Mouse (Mus musculus): ENCODE measurements at regions not wholly inside any gene's neighbourhood (a gene's known extent, or its start where the extent isn't known, plus 50 kb on each side); places are given as distances from the start of the nearest gene placed in this dataset.

DNA sequence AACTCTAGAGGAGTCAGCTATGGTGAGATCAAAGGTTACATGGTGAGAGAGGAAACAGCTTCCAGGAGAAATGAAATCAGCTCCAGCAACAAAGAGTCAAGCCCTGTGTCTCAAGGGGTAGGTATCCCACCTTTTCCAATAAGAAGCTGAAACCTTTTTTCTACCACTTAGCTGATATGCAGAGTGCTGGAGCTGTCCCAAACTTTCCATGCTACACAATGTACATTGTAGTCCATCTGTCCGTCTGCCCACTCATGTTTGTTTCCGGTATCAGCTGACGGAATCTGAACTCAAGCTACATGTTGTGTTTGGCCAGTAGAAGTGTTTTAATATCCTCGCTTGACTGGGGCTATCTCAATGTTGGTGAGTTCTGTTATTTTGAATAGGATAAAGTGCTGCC is 83.6 kb upstream of the Ngf start:
- Histone ChIP-seq H3K36me3 (ENCODE audit: control insufficient read depth, insufficient read depth) (no peaks in the 10 kb centered on the region), H3K4me1 (ENCODE audit: control insufficient read depth, low read depth, low read length) (no peaks in the 10 kb centered on the region), H3K4me3 (ENCODE audit: low read depth, low read length) (no peak overlapping the region), H3K27ac (ENCODE audit: low read length) (no peak overlapping the region), H3K9me3 (replicated peaks; ENCODE audit: control insufficient read depth, low read length) (no peaks in the 10 kb centered on the region), H3K27me3 (ENCODE audit: control insufficient read depth, insufficient read depth, low read depth, low read length) (no peaks in the 10 kb centered on the region), H3K9ac (ENCODE audit: low read depth, low read length) (no peak overlapping the region), H3K4me2 (ENCODE audit: low read depth, low read length) (no peak overlapping the region)
- ATAC-seq (ENCODE audit: low read depth): no peak
- 71% methylated on average over 4 of the region's 4 CpGs for WGBS (ENCODE audit: insufficient replicate concordance)

DNA sequence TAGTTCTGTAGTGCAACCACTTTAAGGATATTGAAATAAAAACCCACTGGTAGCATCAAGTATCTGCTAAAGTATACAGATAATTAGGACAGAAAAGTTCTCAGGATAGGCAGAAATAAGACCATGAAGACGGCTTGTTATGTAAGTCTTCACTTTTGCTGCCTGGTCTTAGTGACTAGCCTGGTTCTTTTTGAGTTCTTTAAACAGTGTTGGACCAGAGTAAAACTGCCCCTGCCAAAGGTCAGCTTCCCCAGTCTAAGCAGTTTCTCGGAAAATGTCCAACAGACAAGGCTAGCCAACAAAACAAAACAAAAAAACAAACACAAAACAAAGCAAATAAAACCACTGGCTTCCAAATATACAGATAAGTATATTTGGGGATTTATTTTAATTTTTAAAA is 85.1 kb upstream of the Ngf start:
- Histone ChIP-seq H3K27me3 (ENCODE audit: control insufficient read depth, insufficient read depth, low read depth, low read length) (no peaks in the 10 kb centered on the region), H3K9me3 (replicated peaks; ENCODE audit: control insufficient read depth, low read length) (no peaks in the 10 kb centered on the region), H3K4me3 (ENCODE audit: low read depth, low read length) (no peak overlapping the region), H3K36me3 (ENCODE audit: control insufficient read depth, insufficient read depth) (no peaks in the 10 kb centered on the region), H3K9ac (ENCODE audit: low read depth, low read length) (no peak overlapping the region), H3K27ac (ENCODE audit: low read length) (no peak overlapping the region), H3K4me1 (ENCODE audit: control insufficient read depth, low read depth, low read length) (no peaks in the 10 kb centered on the region), H3K4me2 (ENCODE audit: low read depth, low read length) (no peak overlapping the region)
- 39% methylated on average over 2 of the region's 2 CpGs for WGBS (ENCODE audit: insufficient replicate concordance)
- ATAC-seq (ENCODE audit: low read depth): no peak

DNA sequence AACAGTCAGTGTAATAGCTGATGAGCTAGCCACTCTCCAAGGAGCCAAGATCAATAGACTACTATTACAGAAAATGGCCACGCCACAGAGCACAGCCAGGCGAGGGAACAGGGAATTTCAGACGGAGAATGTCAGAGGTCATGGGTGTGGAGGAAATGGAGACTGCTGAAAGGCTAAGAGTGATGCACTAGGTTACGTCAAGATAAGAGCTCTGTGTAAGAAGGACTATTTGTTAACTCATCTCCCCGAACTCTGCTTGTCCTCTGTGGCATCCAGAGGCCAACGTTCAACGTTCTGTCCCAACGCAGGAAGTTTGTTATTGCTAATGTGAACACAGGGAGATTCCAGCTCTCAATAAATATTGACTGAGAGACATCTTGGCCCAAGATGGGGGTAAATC is 86.0 kb upstream of the Ngf start:
- no peak for ATAC-seq (ENCODE audit: low read depth)
- H3K4me3 ChIP-seq (ENCODE audit: low read depth, low read length): no peak overlapping the region
- no peaks in the 10 kb centered on the region for H3K4me1 ChIP-seq (ENCODE audit: control insufficient read depth, low read depth, low read length)
- no peak overlapping the region for H3K27ac ChIP-seq (ENCODE audit: low read length)
- H3K4me2 ChIP-seq (ENCODE audit: low read depth, low read length): no peak overlapping the region
- H3K36me3 ChIP-seq (ENCODE audit: control insufficient read depth, insufficient read depth): no peaks in the 10 kb centered on the region
- 39% methylated on average over 8 of the region's 8 CpGs for WGBS (ENCODE audit: insufficient replicate concordance)
- no peaks in the 10 kb centered on the region for H3K9me3 ChIP-seq (replicated peaks; ENCODE audit: control insufficient read depth, low read length)
- no peaks in the 10 kb centered on the region for H3K27me3 ChIP-seq (ENCODE audit: control insufficient read depth, insufficient read depth, low read depth, low read length)
- no peak overlapping the region for H3K9ac ChIP-seq (ENCODE audit: low read depth, low read length)

DNA sequence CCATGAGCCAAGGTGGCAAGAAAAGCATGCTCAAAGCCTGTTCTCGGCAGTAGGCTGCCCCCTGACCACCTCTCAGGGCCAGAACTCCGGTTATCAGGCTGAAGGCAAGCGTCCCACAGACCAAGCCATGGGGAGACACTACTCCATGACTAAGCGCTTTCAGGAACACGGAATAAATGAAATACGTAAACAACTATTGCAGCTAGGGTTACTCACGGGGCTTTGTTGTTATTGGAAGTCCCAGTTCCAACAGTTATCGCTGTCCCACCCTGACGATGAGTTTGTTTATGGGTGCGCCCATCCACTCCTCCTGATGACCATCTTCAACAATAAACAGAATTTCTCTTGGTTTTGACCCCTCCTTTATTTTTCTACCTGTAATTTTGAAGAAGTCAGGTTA is 88.0 kb upstream of the Ngf start:
- Histone ChIP-seq H3K9me3 (replicated peaks; ENCODE audit: control insufficient read depth, low read length) (no peaks in the 10 kb centered on the region), H3K4me3 (ENCODE audit: low read depth, low read length) (no peak overlapping the region), H3K9ac (ENCODE audit: low read depth, low read length) (no peak overlapping the region), H3K36me3 (ENCODE audit: control insufficient read depth, insufficient read depth) (no peaks in the 10 kb centered on the region), H3K27me3 (ENCODE audit: control insufficient read depth, insufficient read depth, low read depth, low read length) (no peaks in the 10 kb centered on the region), H3K4me1 (ENCODE audit: control insufficient read depth, low read depth, low read length) (no peaks in the 10 kb centered on the region), H3K4me2 (ENCODE audit: low read depth, low read length) (no peak overlapping the region), H3K27ac (ENCODE audit: low read length) (no peak overlapping the region)
- 67% methylated on average over 10 of the region's 10 CpGs for WGBS (ENCODE audit: insufficient replicate concordance)
- no peak for ATAC-seq (ENCODE audit: low read depth)

DNA sequence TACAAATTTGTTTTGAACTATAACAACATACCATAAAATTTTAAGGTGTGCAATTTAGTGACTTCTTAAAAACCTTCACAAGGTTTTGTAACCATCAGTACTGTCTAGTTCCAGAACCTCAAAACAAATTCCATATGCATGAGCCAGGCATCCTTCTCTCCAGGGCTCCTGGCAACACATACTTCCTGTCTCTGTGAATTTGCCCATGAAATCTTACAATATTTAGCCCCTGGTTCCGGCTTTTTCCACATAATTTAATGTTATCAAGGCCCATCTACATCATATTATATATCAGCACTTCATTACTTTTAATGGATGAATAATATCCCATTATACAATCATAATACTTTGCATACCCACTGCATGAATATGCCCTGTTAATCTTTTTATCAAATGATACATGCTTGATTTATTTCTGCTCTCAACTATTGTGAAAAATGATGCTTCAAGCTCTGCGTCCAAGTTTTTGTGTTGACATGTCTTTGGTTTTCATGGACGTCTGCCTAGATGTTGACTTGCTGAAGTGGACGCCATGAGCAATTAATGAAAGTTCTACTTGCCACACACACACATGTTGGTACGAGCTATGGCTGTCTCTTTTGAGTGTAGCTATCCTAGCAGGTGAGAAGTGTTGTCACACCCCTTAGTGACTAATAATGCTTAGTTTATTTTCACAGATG is 95.2 kb upstream of the Ngf start:
- Histone ChIP-seq H3K27me3 (ENCODE audit: control insufficient read depth, insufficient read depth, low read depth, low read length) (no peaks in the 10 kb centered on the region), H3K4me1 (ENCODE audit: control insufficient read depth, low read depth, low read length) (no peaks in the 10 kb centered on the region), H3K36me3 (ENCODE audit: control insufficient read depth, insufficient read depth) (no peaks in the 10 kb centered on the region), H3K27ac (ENCODE audit: low read length) (no peak overlapping the region), H3K4me3 (ENCODE audit: low read depth, low read length) (no peak overlapping the region), H3K4me2 (ENCODE audit: low read depth, low read length) (no peak overlapping the region), H3K9ac (ENCODE audit: low read depth, low read length) (no peak overlapping the region), H3K9me3 (replicated peaks; ENCODE audit: control insufficient read depth, low read length) (no peaks in the 10 kb centered on the region)
- ATAC-seq (ENCODE audit: low read depth): no peak
- 57% methylated on average over 5 of the region's 5 CpGs for WGBS (ENCODE audit: insufficient replicate concordance)

DNA sequence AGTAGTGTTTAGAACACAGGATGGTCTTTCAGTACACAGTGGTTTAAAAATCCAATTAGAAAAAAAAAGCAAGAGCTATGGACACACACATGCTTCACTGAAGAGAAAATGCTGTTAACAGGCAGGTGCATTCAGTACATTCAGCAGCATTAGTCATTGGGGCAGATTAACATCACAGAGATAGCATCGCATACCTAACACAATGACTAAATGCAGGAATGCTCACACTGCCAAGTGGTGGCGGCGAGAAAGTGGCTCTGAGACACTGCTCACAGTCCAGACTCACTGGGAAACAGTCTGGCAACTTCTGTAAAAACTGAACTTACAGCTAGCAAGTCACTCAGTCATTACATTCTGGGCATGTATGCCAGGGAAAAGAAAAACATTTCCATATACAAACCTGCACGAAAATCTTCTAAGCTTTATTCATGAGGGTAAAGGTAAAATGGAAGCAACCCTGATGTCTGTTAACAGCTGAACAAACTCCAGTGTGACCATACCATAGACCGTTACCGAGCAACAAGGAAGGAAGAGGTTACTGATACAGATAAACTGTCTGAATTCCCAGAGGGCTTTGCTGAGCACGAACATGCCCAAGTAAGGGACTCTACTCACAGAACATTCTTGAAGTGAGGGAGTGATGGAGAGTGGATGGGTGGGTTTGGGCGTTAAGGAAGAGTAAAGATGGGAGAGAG is 97.4 kb upstream of the Ngf start:
- Histone ChIP-seq H3K9me3 (replicated peaks; ENCODE audit: control insufficient read depth, low read length) (no peaks in the 10 kb centered on the region), H3K9ac (ENCODE audit: low read depth, low read length) (no peak overlapping the region), H3K4me1 (ENCODE audit: control insufficient read depth, low read depth, low read length) (no peaks in the 10 kb centered on the region), H3K27ac (ENCODE audit: low read length) (no peak overlapping the region), H3K4me3 (ENCODE audit: low read depth, low read length) (no peak overlapping the region), H3K36me3 (ENCODE audit: control insufficient read depth, insufficient read depth) (no peaks in the 10 kb centered on the region), H3K4me2 (ENCODE audit: low read depth, low read length) (no peak overlapping the region), H3K27me3 (ENCODE audit: control insufficient read depth, insufficient read depth, low read depth, low read length) (no peaks in the 10 kb centered on the region)
- no peak for ATAC-seq (ENCODE audit: low read depth)
- 59% methylated on average over 8 of the region's 8 CpGs for WGBS (ENCODE audit: insufficient replicate concordance)

DNA sequence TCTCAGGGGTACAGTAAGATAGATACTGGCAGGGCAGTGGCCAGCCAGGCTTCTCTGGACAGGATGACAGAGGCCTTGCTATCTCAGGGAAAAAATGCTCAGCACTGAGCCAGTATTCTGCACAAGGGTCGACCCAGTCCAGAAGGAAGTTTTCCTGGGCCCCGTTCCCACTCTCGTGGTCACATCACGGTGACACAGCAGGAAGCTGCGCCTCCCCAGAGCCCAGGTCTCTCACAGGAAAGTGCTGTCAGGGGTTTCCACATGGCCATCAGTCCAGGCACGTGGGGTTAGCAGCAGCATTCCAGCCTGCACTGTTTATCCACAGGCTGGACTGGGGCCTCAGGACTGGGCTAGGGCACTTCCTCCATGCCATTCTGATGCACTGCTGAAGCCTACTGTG is 103.5 kb upstream of the Ngf start:
- H3K27ac ChIP-seq (ENCODE audit: low read length): no peak overlapping the region
- H3K4me1 ChIP-seq (ENCODE audit: control insufficient read depth, low read depth, low read length): no peaks in the 10 kb centered on the region
- H3K4me2 ChIP-seq (ENCODE audit: low read depth, low read length): no peak overlapping the region
- ATAC-seq (ENCODE audit: low read depth): no peak
- no peak overlapping the region for H3K9ac ChIP-seq (ENCODE audit: low read depth, low read length)
- no peak overlapping the region for H3K4me3 ChIP-seq (ENCODE audit: low read depth, low read length)
- H3K9me3 ChIP-seq (replicated peaks; ENCODE audit: control insufficient read depth, low read length): no peaks in the 10 kb centered on the region
- 19% methylated on average over 6 of the region's 6 CpGs for WGBS (ENCODE audit: insufficient replicate concordance)
- no peaks in the 10 kb centered on the region for H3K27me3 ChIP-seq (ENCODE audit: control insufficient read depth, insufficient read depth, low read depth, low read length)
- no peaks in the 10 kb centered on the region for H3K36me3 ChIP-seq (ENCODE audit: control insufficient read depth, insufficient read depth)

DNA sequence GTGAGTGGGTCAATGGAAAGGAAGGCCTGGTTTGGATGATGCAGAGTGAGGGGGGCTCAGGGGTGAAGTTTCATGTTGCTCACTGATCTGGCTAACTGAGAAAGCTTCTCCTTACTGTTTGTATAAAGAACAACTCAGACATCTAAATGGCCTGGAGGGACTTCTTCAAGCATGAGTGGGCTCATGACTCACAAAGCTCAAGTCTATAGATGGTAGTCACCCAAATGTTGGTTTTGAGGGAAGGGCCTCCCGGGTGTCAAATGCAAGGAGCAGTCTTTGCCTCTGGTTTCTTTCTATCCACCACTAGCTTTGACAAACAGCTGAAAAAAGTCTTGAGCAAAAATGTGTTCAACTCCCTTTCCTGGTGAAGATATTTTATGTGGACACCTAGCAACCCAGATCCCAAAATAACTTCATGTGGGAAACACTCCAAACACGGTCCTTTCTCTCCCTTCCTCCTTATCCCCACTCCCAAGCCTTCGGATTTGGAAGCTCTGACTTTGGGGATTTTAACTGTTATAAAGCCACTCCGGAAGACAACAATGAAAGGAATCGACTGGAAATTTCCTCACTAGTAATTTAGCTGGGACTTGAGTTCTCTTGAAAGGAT is 105.3 kb upstream of the Ngf start:
- H3K4me2 ChIP-seq (ENCODE audit: low read depth, low read length): no peak overlapping the region
- H3K27me3 ChIP-seq (ENCODE audit: control insufficient read depth, insufficient read depth, low read depth, low read length): no peaks in the 10 kb centered on the region
- H3K4me3 ChIP-seq (ENCODE audit: low read depth, low read length): no peak overlapping the region
- no peak for ATAC-seq (ENCODE audit: low read depth)
- H3K27ac ChIP-seq (ENCODE audit: low read length): no peak overlapping the region
- no peaks in the 10 kb centered on the region for H3K9me3 ChIP-seq (replicated peaks; ENCODE audit: control insufficient read depth, low read length)
- H3K36me3 ChIP-seq (ENCODE audit: control insufficient read depth, insufficient read depth): no peaks in the 10 kb centered on the region
- no peak overlapping the region for H3K9ac ChIP-seq (ENCODE audit: low read depth, low read length)
- 58% methylated on average over 5 of the region's 5 CpGs for WGBS (ENCODE audit: insufficient replicate concordance)
- no peaks in the 10 kb centered on the region for H3K4me1 ChIP-seq (ENCODE audit: control insufficient read depth, low read depth, low read length)

DNA sequence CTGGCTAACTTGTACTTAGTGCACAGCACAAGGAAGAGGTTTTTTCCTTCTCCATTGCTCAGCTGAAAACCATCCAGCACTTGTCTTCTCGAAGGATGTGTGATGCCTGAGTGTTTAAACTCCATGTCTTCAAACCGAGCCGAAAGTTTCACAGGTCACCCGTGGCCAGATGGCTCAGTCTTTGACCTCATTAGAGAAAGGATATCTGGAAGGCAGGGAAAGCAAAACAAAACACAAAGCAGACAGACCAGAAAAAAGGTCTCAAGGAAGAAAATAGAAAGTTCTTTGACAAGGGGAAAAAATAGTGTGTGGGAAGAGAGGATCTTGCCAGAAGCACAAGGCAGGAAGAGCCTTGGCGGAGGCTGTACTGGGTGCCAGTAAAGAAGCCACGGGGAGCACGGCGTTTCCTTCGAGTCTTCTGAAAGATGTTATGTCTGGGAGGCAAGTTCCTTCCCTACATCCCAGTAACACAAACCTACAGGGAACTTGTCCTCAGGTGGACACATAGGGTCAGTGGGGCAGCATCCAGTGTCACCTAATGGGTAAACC is 108.9 kb upstream of the Ngf start:
- H3K4me1 ChIP-seq (ENCODE audit: control insufficient read depth, low read depth, low read length): no peaks in the 10 kb centered on the region
- H3K9me3 ChIP-seq (replicated peaks; ENCODE audit: control insufficient read depth, low read length): no peaks in the 10 kb centered on the region
- no peak overlapping the region for H3K27ac ChIP-seq (ENCODE audit: low read length)
- H3K4me2 ChIP-seq (ENCODE audit: low read depth, low read length): no peak overlapping the region
- no peaks in the 10 kb centered on the region for H3K27me3 ChIP-seq (ENCODE audit: control insufficient read depth, insufficient read depth, low read depth, low read length)
- no peaks in the 10 kb centered on the region for H3K36me3 ChIP-seq (ENCODE audit: control insufficient read depth, insufficient read depth)
- no peak for ATAC-seq (ENCODE audit: low read depth)
- no peak overlapping the region for H3K4me3 ChIP-seq (ENCODE audit: low read depth, low read length)
- H3K9ac ChIP-seq (ENCODE audit: low read depth, low read length): no peak overlapping the region
- WGBS (ENCODE audit: insufficient replicate concordance): 61% methylated on average over 9 of the region's 9 CpGs
